Mouse (Mus musculus) thymus, adult 2 months (tissue): Measurements from ENCODE around the gene Pcbd2.

Experiments
- CTCF ChIP-seq: fragments of 200-500 bp; IDR thresholded peaks from 2 replicates; pipeline ENCODE4 v1.5.1; 2012; ENCODE audit warnings: mild to moderate bottlenecking, control low read depth, low read length, moderate library complexity, borderline replicate concordance; ENCODE audit not compliant: control insufficient read depth, poor library complexity, insufficient read depth; ENCODE audit errors: extremely low read depth
- POLR2A ChIP-seq: fragments of 200-500 bp; IDR thresholded peaks from 2 replicates; pipeline ENCODE4 v1.6.1; 2012; ENCODE audit warnings: mild to moderate bottlenecking, low read length, control low read depth, moderate library complexity; ENCODE audit not compliant: control insufficient read depth, poor library complexity, insufficient read depth; ENCODE audit errors: extremely low read depth

GRCm38 (mm10) chr13:55732121-55732520 lies 5.0 kb downstream of the Pcbd2 start:
- TF ChIP-seq CTCF (no peak), POLR2A (no peak)
